In genomic region chr15:97864361-97865045, GRCm38 (mm10) we compare ENCODE assay signal across 19 mouse cellular contexts. TPM values are rescaled to one million over a fixed set of nuclear protein-coding genes. Genes with fewer than 3 reads are reported as not detected.
A peak's percentile ranks its signal among the peaks of the same experiment; 100 is the strongest.
DNase-seq lines count a peak whose midpoint lies in the region; ATAC-seq and TF ChIP-seq lines count a peak whose summit lies in the region.
"Had no signal": no experiment of that assay in that cellular context is flagged by ENCODE, and none has a peak within 500 bp of the region (broad histone marks: within the 10 kb centered on the region; RNA-seq: fewer than 3 reads in every experiment).

No protein-coding gene starts in this region.

- peak overlapping the region; percentile 71 for H3K27ac ChIP-seq in heart, embryonic 15.5 days
- H3K27ac ChIP-seq in left cerebral cortex, adult 2 months: peak overlapping the region; percentile 67; the same call in 1 of the 2 replicates
- H3K27ac ChIP-seq in midbrain, embryonic 11.5 days (ENCODE audit: low read depth, low read length): no peak overlapping the region
- H3K27ac ChIP-seq in midbrain, embryonic 14.5 days (replicated peaks; ENCODE audit: low read depth, low read length): no peak overlapping the region
- H3K27ac ChIP-seq in stomach, embryonic 16.5 days (ENCODE audit: low read length): peak overlapping the region; percentile 60
- H3K27ac ChIP-seq: embryonic facial prominence, embryonic 10.5 days; forebrain, embryonic 13.5 days; hindbrain, postnatal 0 days; kidney, embryonic 15.5 days; limb, embryonic 12.5 days; midbrain, embryonic 13.5 days had no signal

- no peak for DNase-seq in heart, adult 8-10 months (ENCODE audit: low spot score)
- no peak for DNase-seq in left cerebral cortex, adult 2 months (ENCODE audit: extremely low spot score in 1 of 2, low spot score in 2 of 2)
- DNase-seq in left cerebral cortex, postnatal 10 days (ENCODE audit: extremely low spot score in 1 of 2, low spot score in 2 of 2): no peak
- DNase-seq in midbrain, embryonic 11.5 days (ENCODE audit: low spot score, missing footprints): peak; percentile 77
- DNase-seq in midbrain, embryonic 14.5 days: no peak
- DNase-seq in urinary bladder, postnatal 36 days (ENCODE audit: low spot score in 2 of 2): no peak
- DNase-seq: adrenal gland, postnatal 36 days; cerebellum, adult 2 months; gastrocnemius, postnatal 14 days; retina, postnatal 1 day; thymus, postnatal 14 days had no signal

- ATAC-seq in heart, embryonic 15.5 days (replicated peaks; ENCODE audit: insufficient number of reproducible peaks, insufficient read depth, low FRiP score, low read depth): no peak
- no peak for ATAC-seq in midbrain, embryonic 11.5 days (ENCODE audit: low FRiP score)
- no peak for ATAC-seq in midbrain, embryonic 14.5 days (ENCODE audit: low FRiP score, low TSS enrichment)
- 0 out of 2 replicates have a peak, but pooled peaks have one; percentile 34 for ATAC-seq in stomach, embryonic 16.5 days (ENCODE audit: insufficient read depth, low FRiP score)
- ATAC-seq: forebrain, embryonic 13.5 days; hindbrain, postnatal 0 days had no signal

- peaks cover 30% of the 10 kb centered on the region for H3K4me1 ChIP-seq in heart, embryonic 15.5 days (replicated peaks)
- H3K4me1 ChIP-seq in midbrain, embryonic 11.5 days (ENCODE audit: control insufficient read depth, insufficient read depth, low read length): peaks cover 3% of the 10 kb centered on the region; the same call in 1 of the 2 replicates
- H3K4me1 ChIP-seq in midbrain, embryonic 14.5 days (ENCODE audit: control insufficient read depth, insufficient read depth, low read length): no peaks in the 10 kb centered on the region
- H3K4me1 ChIP-seq in stomach, embryonic 16.5 days (ENCODE audit: control insufficient read depth, insufficient read depth, low read length): peaks cover 29% of the 10 kb centered on the region
- H3K4me1 ChIP-seq: limb, embryonic 12.5 days had no signal

- no peaks in the 10 kb centered on the region for H3K9me3 ChIP-seq in heart, embryonic 15.5 days (replicated peaks)
- peaks cover 2% of the 10 kb centered on the region; the same call in 1 of the 2 replicates for H3K9me3 ChIP-seq in midbrain, embryonic 11.5 days (ENCODE audit: control insufficient read depth, low read length)
- no peaks in the 10 kb centered on the region for H3K9me3 ChIP-seq in midbrain, embryonic 14.5 days (ENCODE audit: control insufficient read depth, low read length)
- H3K9me3 ChIP-seq in stomach, embryonic 16.5 days (replicated peaks; ENCODE audit: control insufficient read depth, low read length): peaks cover 14% of the 10 kb centered on the region; the same call in 1 of the 2 replicates
- H3K9me3 ChIP-seq: kidney, embryonic 15.5 days; midbrain, embryonic 13.5 days had no signal

- intact Hi-C loops in left cerebral cortex, adult 2 months (cut with DNase I): no loop called here
- intact Hi-C loops in left cerebral cortex, postnatal 10 days (cut with DNase I): no loop called here

- no peaks in the 10 kb centered on the region for H3K36me3 ChIP-seq in heart, embryonic 15.5 days
- H3K36me3 ChIP-seq in midbrain, embryonic 11.5 days (ENCODE audit: control insufficient read depth, insufficient read depth, low read length): no peaks in the 10 kb centered on the region
- H3K36me3 ChIP-seq in midbrain, embryonic 14.5 days (ENCODE audit: control insufficient read depth, insufficient read depth, low read length): no peaks in the 10 kb centered on the region
- 0 out of 2 replicates have a peak, but pooled peaks cover 7% of the 10 kb centered on the region for H3K36me3 ChIP-seq in stomach, embryonic 16.5 days (ENCODE audit: control insufficient read depth, insufficient read depth, low read length)
- H3K36me3 ChIP-seq: limb, embryonic 12.5 days; midbrain, embryonic 13.5 days had no signal

- peaks cover 6% of the 10 kb centered on the region; the same call in 1 of the 2 replicates for H3K27me3 ChIP-seq in heart, embryonic 15.5 days
- no peaks in the 10 kb centered on the region for H3K27me3 ChIP-seq in midbrain, embryonic 11.5 days (ENCODE audit: control insufficient read depth, insufficient read depth, low read length)
- H3K27me3 ChIP-seq in midbrain, embryonic 14.5 days (ENCODE audit: control insufficient read depth, insufficient read depth, low read length): no peaks in the 10 kb centered on the region
- H3K27me3 ChIP-seq in stomach, embryonic 16.5 days (ENCODE audit: control insufficient read depth, insufficient read depth, low read length): no peaks in the 10 kb centered on the region
- H3K27me3 ChIP-seq: forebrain, embryonic 13.5 days; kidney, embryonic 15.5 days; limb, embryonic 12.5 days; midbrain, embryonic 13.5 days had no signal

- TF ChIP-seq CTCF in left cerebral cortex, adult 2 months (IDR thresholded peaks at IDR 0.05): no peak

- H3K9ac ChIP-seq in heart, embryonic 15.5 days: no peak overlapping the region
- no peak overlapping the region for H3K9ac ChIP-seq in midbrain, embryonic 11.5 days (ENCODE audit: low read length)
- no peak overlapping the region for H3K9ac ChIP-seq in midbrain, embryonic 14.5 days (replicated peaks; ENCODE audit: low read length)
- no peak overlapping the region; the same call in 1 of the 2 replicates for H3K9ac ChIP-seq in stomach, embryonic 16.5 days (ENCODE audit: low read length)
- H3K9ac ChIP-seq: forebrain, embryonic 13.5 days; kidney, embryonic 15.5 days; limb, embryonic 12.5 days; midbrain, embryonic 13.5 days had no signal

- no peak overlapping the region for H3K4me3 ChIP-seq in heart, embryonic 15.5 days
- H3K4me3 ChIP-seq in left cerebral cortex, adult 2 months: no peak overlapping the region
- no peak overlapping the region for H3K4me3 ChIP-seq in midbrain, embryonic 11.5 days (ENCODE audit: low read depth, low read length)
- H3K4me3 ChIP-seq in midbrain, embryonic 14.5 days (replicated peaks; ENCODE audit: low read depth, low read length): no peak overlapping the region
- H3K4me3 ChIP-seq in stomach, embryonic 16.5 days (replicated peaks; ENCODE audit: low read length): no peak overlapping the region
- H3K4me3 ChIP-seq: embryonic facial prominence, embryonic 10.5 days; forebrain, embryonic 13.5 days; kidney, embryonic 15.5 days; limb, embryonic 12.5 days; midbrain, embryonic 13.5 days had no signal

- no peak overlapping the region for H3K4me2 ChIP-seq in heart, embryonic 15.5 days
- no peak overlapping the region for H3K4me2 ChIP-seq in midbrain, embryonic 11.5 days
- H3K4me2 ChIP-seq in midbrain, embryonic 14.5 days (ENCODE audit: low read length): no peak overlapping the region
- no peak overlapping the region for H3K4me2 ChIP-seq in stomach, embryonic 16.5 days (ENCODE audit: low read depth, low read length)
- H3K4me2 ChIP-seq: forebrain, embryonic 13.5 days; kidney, embryonic 15.5 days; limb, embryonic 12.5 days; midbrain, embryonic 13.5 days had no signal

- 37% methylated on average over 8 of the region's 8 CpGs for WGBS in heart, embryonic 15.5 days
- 73% methylated on average over 8 of the region's 8 CpGs for WGBS in midbrain, embryonic 11.5 days
- WGBS in midbrain, embryonic 14.5 days: 78% methylated on average over 8 of the region's 8 CpGs
- 35% methylated on average over 8 of the region's 8 CpGs for WGBS in stomach, embryonic 16.5 days

RNA-seq across cellular contexts. Expression of gene Hdac7, which starts 20.2 kb away (rescaled TPM):
- polyA plus RNA-seq in heart, embryonic 15.5 days (2015; fragmentation: Nextera tagmentation; extraction: Ambion mirVana): 20.4 and 34.5 TPM in 2 replicates
- total RNA-seq in heart, adult 8-10 months (2022): 10 to 100 TPM; 22.9 to 29.0 (median 26.5) TPM
- total RNA-seq in left cerebral cortex, adult 2 months (2021): 10 to 100 TPM; 38.4 to 41.6 TPM
- 10 to 100 TPM; 21.5 to 23.5 TPM for total RNA-seq in left cerebral cortex, postnatal 10 days (2021)
- 14.6 and 16.7 TPM in 2 replicates for polyA plus RNA-seq in midbrain, embryonic 11.5 days (2014; fragmentation: Nextera tagmentation; extraction: Ambion mirVana)
- 29.8 and 30.5 TPM in 2 replicates for polyA plus RNA-seq in midbrain, embryonic 14.5 days (2014; fragmentation: Nextera tagmentation; extraction: Ambion mirVana)
- polyA plus RNA-seq in stomach, embryonic 16.5 days (2015; fragmentation: Nextera tagmentation; extraction: Ambion mirVana): 20.4 and 23.2 TPM in 2 replicates

RNA-seq across cellular contexts. Expression of gene Vdr, which starts 45.9 kb away (rescaled TPM):
- polyA plus RNA-seq in heart, embryonic 15.5 days (2015; fragmentation: Nextera tagmentation; extraction: Ambion mirVana): 1.2 and 1.3 TPM in 2 replicates
- 1 to 10 TPM in 3 of 4 experiments, under 1 TPM in 1; 0.98 to 1.6 (median 1.4) TPM for total RNA-seq in heart, adult 8-10 months (2022)
- under 1 TPM; 0.32 to 0.79 TPM for total RNA-seq in left cerebral cortex, adult 2 months (2021)
- total RNA-seq in left cerebral cortex, postnatal 10 days (2021): under 1 TPM; 0.14 to 0.36 TPM
- polyA plus RNA-seq in midbrain, embryonic 11.5 days (2014; fragmentation: Nextera tagmentation; extraction: Ambion mirVana): 0.10 and 0.38 TPM in 2 replicates
- not detected in 2 replicates for polyA plus RNA-seq in midbrain, embryonic 14.5 days (2014; fragmentation: Nextera tagmentation; extraction: Ambion mirVana)
- 2.3 and 2.5 TPM in 2 replicates for polyA plus RNA-seq in stomach, embryonic 16.5 days (2015; fragmentation: Nextera tagmentation; extraction: Ambion mirVana)
- polyA plus RNA-seq: forebrain, embryonic 13.5 days; midbrain, embryonic 13.5 days had no signal

Comparison
In these comparisons a context has a peak if more than half of its experiments do, and no peak if none do; other contexts are left out.
1. H3K27ac ChIP-seq: peak in heart, embryonic 15.5 days (single experiment), left cerebral cortex, adult 2 months (single experiment) and stomach, embryonic 16.5 days (single experiment); none in midbrain, embryonic 11.5 days (single experiment) and midbrain, embryonic 14.5 days (single experiment).